Mouse (Mus musculus): Measurements from ENCODE around the gene Sh2d3c.

- no peak for TF ChIP-seq POLR2A (IDR thresholded peaks at IDR 0.05; ENCODE audit: borderline replicate concordance, extremely low read depth, low read depth, low read length)
- no peak for TF ChIP-seq CTCF (IDR thresholded peaks at IDR 0.05; ENCODE audit: insufficient read depth, low read length)
Observed at GRCm38 (mm10) chr2:32682721-32683417, 38.0 kb upstream of the Sh2d3c start.

Measured in lung, adult 2 months (tissue).